Mouse (Mus musculus) heart, postnatal 25 days (tissue): Measurements from ENCODE around the gene Stk24. TPM values are rescaled to one million over a fixed set of nuclear protein-coding genes. Genes with fewer than 3 reads are reported as not detected.

Experiments
- DNase-seq: peaks from one replicate; pipeline ENCODE4 v3.0.0; 2022; ENCODE audit warnings: low spot score
- intact Hi-C: fragments of 180-260 bp; cut with DNase I; formaldehyde crosslinking; loops from one replicate; pipeline ENCODE4 v1.15.1; 2025
- total RNA-seq, 2 experiments: library from RNA; stranded (reverse); gene quantifications; 2 replicates each; pipeline ENCODE4 v1.2.3; 2021

Gene Stk24
- total RNA-seq, 2 experiments from 2014 or later: 67.1 to 78.4 TPM

DNA sequence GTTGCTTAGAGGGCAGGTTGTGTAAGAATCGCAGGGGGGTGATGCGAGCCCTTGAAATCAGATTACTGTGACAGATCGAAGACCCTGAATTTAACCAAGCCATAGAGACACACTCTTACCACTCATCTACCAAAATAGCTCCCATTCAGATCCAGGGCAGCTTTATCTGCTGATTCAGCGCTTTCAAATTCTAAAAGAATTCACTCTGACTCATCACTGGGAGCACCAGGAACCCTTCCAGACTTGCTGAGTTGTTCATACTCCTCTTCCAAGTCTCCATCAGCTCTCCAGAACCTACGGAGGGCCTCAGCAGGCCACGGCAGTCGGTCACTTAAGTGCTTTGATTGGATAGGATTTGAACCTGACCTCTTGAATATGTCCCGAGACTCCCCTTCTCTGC lies 5.6 kb upstream of the Stk24 start:
- no peak for DNase-seq
- intact Hi-C loops: no loop called here

DNA sequence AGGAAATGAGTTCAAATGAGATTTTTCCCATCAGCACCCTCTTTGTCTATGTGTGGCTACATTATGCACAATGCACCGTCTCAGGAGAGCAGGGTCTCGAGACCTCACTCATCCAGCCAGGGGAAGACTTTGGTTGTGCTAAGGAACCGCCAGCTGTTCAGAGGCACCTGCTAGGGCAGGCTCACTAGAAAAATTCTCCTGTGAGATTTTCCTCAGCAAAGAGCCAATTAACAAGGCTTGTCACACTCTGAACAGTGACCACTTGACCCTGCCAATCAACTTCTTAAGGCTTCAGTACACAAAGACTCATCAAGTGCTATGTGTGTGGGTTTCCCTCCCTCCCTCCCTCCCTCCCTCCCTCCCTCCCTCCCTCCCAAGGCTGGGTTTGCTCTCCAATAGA lies 4.0 kb upstream of the Stk24 start:
- intact Hi-C loops: loop anchor here (5.0 kb wide), 1 partner anchor 38 kb away; no protein-coding TSS in a partner anchor
- DNase-seq: no peak

DNA sequence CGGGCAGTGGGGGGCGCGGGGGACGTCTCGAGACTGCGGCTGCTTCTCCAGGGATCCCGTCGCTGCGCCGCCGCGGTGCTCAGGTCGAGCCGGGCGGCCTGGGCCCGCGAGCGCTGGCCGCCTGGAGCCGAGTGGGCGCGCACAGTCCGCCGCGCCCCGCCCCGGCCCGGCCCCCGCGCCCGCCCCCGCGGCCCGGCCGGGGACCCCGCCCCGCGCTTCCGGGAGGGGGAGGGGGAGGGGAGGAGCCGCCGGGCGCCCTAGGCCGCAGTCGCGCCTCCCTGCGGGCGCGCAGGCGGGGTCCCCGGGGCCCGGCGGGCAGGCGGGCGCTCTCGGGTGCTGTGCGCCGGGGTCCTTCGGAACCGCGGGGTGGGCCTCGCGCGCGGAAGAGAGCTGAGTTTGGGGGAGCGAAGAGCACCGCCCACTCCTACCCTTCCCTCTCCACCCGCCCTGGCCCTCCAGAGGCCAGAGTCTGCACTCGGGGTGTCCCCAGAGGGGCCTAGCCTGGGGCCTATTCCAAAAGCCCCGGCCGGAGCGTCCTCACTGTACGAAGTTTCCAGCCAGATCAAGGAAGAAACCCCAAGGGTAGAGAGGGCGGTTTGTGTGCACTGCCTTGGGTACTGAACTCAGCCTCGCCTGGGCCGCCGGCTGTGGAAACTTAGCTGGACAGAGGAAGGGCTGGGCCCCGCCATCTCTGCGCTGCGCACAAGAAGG lies 540 bp downstream of the Stk24 start:
- peak; percentile 81 for DNase-seq
- intact Hi-C loops: loop anchor here (2.0 to 5.0 kb wide), 3 partner anchors 30 to 100 kb away; no protein-coding TSS in a partner anchor

DNA sequence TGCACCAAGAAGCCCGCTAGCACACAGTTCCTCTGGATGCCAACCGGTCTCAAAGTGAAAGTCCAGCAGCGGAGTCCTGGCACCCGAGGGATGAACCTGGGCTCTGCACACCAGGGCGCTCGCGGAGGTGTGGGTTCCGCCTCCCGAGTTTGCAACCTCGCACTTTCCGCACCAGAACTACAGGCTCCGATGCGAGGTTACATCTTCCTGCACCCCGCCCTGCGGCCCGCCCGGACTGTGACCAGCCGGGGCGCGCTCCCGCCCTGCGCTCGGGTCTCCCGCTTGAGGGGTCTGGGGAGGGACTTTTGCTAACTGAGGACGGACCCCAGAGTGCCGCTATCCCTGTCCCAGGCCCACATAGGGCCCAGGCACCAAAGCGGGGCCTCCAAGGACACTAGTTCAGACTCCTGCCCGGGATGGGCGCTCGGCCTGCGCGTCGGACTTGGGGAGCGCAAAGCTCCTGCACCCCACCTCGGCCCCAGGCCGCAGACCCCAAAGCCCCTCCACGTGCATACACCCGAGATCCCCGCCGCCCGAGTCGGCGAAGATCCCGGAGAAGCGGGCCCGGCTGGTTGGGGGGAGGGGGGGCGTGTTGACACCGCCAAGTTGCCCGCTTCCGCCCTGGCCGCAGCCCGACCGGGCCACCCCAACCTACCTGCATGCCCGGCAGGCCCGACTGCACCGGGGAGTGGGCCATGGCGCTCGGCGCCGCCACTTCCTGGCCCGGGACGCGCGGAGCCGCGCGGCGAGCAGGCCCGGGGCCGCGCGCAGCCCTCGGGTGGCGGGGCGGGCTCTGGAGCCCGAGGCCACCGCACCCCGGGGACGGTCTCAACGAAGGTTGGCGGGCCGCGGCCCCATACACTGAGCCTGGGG lies 1.3 kb downstream of the Stk24 start:
- intact Hi-C loops: loop anchor here (2.0 to 5.0 kb wide), 3 partner anchors 30 to 100 kb away; no protein-coding TSS in a partner anchor
- peak; percentile 39 for DNase-seq

DNA sequence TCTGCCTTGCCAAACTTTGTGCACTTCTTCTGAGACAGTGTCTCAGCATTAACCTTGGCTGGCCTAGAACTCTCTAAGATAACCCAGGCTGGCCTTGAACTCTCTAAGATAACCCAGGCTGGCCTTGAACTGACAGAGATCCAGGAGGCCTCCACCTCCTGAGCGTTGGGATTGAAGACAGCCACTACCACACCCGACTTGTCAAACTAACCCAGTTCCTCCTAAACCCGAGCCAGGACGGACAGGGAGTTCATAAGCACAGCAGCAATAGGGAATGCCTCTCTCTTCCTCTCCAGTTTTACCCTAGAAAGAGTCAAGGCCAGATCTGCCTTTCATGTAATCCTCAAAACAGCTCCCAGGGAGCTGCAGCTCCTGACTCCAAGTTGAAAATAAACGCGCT lies 3.2 kb downstream of the Stk24 start:
- intact Hi-C loops: loop anchor here (5.0 kb wide), 1 partner anchor 71 kb away; no protein-coding TSS in a partner anchor
- DNase-seq: no peak

DNA sequence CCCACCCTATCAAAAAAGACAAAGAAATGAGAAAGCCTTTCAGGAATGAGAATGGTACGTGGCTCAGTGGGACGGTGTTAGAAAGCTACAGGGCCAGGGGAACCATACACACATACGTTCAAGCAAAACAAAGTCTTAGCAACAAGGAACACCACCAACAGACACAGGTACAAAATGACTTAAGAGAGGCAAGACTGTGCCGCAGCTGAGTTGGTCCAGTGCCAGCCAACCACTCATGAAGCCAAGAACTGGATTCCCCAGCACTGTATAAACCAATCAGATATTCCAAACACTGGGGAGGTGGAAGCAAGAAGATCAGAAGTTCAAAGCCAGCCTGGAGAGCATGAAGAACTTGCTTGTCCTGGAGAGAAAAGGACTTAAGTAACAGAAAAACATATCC lies 5.9 kb downstream of the Stk24 start:
- no peak for DNase-seq
- intact Hi-C loops: no loop called here

DNA sequence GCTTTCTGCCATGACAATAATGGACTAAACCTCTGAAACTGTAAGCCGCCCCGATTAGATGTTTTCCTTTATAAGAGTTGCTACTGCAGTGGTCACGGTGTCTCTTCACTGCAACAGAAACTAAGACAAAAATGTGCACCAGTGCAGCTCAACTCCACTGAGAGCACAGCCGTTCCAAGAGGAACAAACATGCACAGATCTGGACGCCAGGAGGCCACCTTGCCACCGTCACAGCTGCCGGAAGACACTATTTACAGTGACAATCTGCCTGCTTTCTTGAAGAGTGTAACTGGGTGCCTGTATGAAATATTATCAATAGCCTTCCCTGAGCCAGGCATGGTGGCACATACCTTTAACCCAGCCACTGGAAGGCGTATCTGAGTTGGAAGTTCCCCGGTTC lies 6.8 kb downstream of the Stk24 start:
- DNase-seq: no peak
- intact Hi-C loops: no loop called here

DNA sequence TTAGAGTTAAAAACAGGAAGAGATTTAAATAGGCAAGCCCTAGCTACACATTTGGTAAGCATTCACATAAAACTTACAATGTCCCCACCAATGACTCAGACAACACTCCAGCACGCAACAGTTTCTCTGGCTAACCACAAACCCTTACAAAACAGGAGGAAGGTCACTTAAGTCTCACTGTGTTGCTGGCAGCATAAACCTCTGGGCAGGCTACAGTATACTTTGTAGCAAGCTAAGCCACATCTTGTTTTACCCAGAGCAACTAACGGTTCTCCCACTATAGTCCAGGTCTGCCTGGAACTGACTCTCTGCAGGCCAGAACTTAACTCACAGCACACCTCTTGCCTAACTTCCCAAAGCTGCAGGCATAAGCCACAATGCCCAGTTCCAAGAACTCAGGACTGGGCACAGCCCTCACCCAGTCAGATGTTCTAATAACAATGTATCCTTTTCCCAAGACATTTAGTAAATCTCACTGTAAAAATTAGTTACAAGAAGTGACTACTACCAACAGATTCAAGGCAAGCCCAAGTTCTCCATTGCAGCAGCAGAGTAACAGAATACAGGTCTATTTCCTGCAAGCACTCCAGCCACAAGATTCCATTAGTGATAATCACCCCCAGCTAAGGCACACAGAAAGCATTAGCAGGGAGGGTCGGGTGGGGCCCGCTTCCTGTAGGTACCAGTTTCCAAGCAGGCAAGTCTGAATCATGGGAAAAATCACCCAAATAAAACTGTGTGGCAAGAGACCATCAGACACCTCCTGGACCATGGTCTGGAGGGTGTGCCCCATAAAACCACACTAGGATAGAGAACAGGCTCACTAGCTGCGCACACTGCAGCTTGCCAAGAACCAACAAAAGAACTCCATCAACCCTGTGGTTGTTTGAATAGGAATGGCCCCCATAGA lies 7.6 kb downstream of the Stk24 start:
- intact Hi-C loops: no loop called here
- no peak for DNase-seq

DNA sequence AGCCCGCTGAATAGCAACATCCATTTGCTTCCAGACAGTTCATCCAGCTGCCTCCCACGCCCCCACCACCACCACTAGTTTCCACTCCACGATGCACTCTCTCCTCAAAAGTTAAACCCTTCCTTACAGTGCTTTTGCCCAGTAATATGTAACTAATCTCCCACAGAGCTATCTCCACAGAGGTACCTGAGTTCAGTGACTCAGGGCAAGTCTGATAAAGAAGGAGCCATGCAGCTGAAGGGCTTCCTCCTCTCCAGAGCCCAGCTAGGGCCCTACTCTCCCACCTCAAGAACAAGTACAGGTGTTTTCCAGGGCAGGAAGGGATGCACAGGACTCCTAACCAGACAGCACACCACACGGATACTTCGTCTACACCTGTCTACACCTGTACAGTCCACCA lies 10.4 kb downstream of the Stk24 start:
- no peak for DNase-seq
- intact Hi-C loops: no loop called here

DNA sequence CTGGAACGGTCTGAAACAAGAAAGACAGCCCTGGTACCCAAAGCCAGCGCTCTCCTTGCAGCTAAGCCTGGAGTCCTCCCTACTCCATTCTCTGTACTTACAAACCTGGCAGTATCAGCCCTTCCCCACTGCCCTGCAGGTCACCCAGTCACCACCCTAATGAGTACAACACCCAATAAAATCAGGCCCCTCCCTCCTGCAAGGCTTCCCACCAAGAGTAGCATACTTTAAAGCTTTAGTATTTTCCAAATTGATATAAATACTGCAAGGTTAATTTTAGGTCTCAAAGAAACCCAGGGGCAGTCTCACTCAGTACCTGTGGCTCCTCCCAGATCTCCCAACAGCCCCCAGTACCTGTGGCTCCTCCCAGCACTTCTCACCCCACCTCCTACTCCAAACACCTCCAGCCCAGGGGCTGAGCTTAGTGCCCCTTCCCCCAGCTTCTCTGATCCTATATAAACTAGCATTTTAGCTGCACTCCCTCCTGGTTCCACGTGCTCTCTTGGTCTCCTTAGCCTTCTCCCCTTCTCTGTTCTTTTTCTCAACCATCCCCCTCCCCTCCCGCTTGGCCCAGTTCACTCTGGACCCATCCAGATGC lies 11.6 kb downstream of the Stk24 start:
- intact Hi-C loops: no loop called here
- DNase-seq: no peak

DNA sequence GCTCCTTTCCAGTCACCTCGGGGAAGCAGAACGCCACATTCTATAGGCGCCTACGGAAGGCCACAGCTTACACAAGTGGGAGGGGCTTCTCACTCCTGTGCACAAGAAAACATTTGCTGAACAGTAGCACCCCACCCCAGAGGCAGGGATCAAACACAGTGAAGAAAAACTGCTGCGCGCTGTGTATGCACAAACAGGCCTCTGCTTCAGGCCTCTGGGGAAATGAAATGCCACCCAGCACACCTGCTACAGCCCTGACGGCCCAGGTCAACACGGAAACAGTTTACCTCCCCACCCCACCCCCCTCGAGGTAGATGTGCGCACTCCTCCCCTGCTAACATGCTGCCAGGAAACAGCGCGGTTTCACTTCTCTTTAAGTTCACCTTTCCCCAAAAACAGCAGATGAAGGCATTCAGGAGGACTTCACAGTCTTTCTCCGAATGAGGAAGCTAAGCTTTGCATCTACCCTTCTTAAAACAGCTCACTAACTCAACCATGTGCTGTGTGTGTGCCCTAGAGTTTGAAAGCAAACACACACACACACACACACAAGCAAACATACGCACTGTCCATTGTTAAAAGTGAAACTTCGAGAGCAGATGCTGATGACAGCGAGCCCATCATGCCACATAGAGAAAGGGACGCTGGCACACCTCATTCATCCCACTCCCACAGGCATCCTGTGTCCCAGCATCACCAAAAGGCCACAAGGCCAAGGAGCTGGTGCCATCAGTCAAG lies 13.7 kb downstream of the Stk24 start:
- intact Hi-C loops: no loop called here
- no peak for DNase-seq

DNA sequence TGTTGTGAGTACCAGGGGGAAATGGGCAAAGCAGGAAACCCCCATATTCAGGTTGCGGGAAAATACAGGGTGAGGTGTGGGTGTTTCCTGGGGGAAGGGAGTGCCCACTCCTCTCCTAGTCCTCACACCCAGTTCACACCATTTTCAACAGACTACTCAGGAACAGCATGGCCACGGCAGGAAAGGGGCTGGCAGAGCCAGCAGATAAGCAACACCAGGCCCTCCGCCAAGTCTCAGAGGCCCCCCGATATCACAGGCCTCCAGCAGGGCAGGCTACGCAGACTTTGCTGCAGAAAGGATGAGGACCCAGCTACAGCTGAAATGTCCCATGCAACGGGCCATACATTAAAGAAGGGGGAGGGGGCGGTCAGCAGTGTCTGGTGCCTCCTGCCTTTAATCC lies 14.4 kb downstream of the Stk24 start:
- intact Hi-C loops: no loop called here
- DNase-seq: no peak

DNA sequence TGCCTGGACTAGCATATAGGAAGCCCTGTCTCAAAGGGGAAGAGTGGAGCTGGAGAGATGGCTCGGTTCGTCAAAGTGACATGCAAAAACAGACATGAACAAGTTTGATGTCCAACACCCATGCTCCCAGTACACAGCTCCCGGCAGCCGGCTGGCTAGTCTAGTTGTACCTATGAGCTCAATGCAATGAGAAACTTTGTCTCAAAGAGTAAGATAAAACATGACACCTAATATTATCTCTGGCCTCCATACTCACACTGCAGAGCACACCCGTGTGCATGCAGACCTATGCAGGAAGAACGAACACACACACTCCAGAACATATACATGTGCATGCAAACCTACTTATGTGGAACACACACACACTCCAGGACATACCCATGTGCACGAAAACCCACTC lies 15.5 kb downstream of the Stk24 start:
- intact Hi-C loops: no loop called here

DNA sequence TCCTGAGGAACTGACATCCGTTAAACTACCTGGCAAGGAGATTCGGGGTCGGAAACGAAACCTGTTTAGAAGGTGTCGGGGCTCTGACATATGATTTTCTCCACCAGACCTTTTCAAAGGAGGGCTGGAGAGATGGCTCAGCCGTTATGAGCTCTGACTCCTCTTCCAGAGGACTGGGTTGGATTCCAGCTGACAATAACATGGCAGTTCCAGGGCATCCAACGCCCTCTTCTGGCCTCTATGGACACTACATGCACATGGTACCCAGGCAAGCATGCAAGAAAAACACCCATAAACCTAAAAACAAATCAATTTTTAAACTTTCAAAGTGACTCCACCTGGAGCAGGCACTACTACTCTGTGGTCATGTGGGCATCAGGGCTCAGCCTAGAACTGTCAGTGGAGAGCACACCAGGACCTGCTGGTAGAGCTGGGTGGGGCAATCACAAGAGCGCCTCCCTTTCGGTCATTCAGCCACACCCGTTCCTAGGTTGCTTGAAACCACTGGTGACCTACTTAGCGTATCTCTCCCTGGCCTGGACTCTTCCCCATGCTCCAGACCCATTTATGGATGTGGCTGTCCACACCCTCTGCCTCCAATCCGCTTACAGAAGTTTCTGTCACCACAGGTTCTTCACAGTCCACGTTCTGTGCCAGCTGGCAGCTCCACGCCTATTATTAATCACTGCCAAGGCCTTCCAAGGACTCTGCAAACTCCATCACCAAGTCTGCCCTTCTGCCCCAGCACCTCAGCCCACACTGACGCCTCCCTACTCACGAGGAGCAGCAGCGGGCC lies 18.3 kb downstream of the Stk24 start:
- intact Hi-C loops: no loop called here
- DNase-seq: peak; percentile 73

More for the DNA sequence above, 15.5 kb downstream of the Stk24 start:
- DNase-seq: no peak

DNA sequence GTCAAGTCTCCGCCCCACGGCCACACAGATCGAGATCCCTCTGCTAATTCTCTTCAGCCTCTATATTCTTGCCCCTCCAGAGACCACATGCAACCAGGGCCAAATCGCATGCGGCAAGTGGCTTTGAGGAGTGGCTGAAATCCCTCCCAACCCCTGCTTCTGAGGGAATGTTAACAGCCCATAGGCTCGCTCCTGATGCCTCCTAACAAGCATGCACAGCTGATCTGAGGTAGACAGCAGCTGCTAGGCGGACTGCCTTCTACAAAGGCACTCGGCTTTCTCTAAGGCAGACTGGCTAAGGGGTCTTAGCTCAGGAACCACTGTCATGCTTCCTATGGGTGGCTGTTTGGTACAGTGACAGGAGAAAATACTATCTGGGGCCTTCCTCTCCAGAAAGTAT lies 20.0 kb downstream of the Stk24 start:
- intact Hi-C loops: no loop called here

DNA sequence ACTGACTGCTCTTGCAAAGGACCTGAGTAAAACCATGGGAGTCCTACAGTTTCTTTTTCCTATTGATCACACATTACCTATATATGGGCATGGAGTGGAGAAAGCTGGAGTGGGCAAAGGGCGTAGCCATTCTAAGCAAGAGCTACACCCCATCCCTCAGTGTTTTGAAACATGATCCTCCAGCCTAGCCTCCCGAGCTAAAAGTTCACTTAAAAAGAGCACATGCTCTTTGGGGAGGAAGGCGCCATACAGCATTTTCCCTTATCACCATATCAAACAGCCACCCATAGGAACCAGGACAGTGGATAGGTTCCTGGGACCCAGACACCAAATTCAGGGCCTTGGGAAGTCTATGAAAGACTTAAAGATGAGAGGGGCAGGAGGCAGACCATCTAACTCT lies 20.8 kb downstream of the Stk24 start:
- intact Hi-C loops: no loop called here
- DNase-seq: no peak

More for the DNA sequence above, 20.0 kb downstream of the Stk24 start:
- no peak for DNase-seq

DNA sequence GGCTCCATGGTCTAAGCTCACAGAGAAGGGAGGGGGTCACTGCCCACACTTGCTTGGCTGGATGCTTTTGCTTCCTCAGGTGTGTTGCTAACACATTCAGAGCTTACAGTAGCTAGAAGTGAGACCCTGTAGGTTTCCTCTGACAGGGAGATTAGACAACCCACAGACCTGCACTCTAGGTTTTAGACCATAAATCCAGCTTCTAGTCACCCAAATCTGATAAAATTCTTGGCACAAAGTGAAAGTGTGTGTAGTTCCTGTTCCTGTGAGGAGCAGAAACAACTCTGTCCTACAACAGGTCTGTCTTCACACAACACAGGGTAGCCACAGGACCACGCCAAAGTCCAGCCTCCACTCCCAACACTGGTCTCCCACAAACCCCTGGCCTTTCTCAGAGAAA lies 21.5 kb downstream of the Stk24 start:
- DNase-seq: no peak
- intact Hi-C loops: no loop called here

DNA sequence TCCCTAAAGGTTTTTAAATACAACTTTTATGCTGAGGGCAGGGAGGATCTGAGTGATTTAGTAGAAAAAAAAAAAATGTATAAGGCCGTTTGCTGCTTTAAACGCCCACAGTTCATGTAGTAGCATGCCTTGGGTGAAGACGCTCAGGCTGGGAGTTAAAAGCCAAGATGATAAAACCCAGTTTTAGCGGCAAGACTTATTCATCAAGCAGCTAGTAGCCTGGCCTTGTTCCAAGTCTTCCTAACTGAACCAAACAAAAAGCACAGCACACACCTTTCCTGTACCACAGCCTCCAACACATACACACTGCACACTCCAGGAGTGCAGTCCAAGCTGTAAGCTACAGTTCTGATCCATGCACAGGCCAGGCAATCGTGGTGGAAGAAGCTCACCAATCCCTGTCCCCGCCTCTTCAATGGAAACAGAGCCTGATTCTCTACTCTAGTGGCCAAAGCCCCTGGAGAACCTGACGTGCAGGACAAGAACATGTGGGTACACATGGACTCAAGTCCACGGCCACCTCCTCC lies 23.4 kb downstream of the Stk24 start:
- intact Hi-C loops: no loop called here
- DNase-seq: no peak
